Mouse (Mus musculus): Measurements from ENCODE around the gene Ptn. TPM values are rescaled to one million over a fixed set of nuclear protein-coding genes. Genes with fewer than 3 reads are reported as not detected.

Gene Ptn
- total and polyA plus RNA-seq, 2 experiments from 2014 or later = 51.3 to 141 TPM

GRCm38 (mm10) chr6:36812666-36813515 is 2.9 kb upstream of the Ptn start:
- ATAC-seq (ENCODE audit: insufficient read depth, low read depth) = no peak
- Histone ChIP-seq H3K4me1 (ENCODE audit: control insufficient read depth, insufficient read depth) (0 out of 2 replicates have a peak, but pooled peaks cover 5% of the 10 kb centered on the region), H3K27me3 (ENCODE audit: control insufficient read depth, insufficient read depth, low read length) (no peaks in the 10 kb centered on the region), H3K27ac (ENCODE audit: low read depth) (no peak overlapping the region), H3K36me3 (replicated peaks; ENCODE audit: control insufficient read depth, insufficient read depth, low read length) (no peaks in the 10 kb centered on the region), H3K4me3 (ENCODE audit: low read depth, low read length) (no peak overlapping the region), H3K4me2 (ENCODE audit: low read depth, low read length) (no peak overlapping the region), H3K9ac (replicated peaks; ENCODE audit: low read depth, low read length) (no peak overlapping the region), H3K9me3 (replicated peaks; ENCODE audit: control insufficient read depth, low read length) (peaks cover 5% of the 10 kb centered on the region; the same call in 1 of the 2 replicates)
- DNase-seq (ENCODE audit: low spot score) = no peak
- 61% methylated on average over 7 of the region's 7 CpGs for WGBS
- TF ChIP-seq EP300 (IDR thresholded peaks at IDR 0.05; ENCODE audit: low read depth) (no peak), CTCF (IDR thresholded peaks at IDR 0.05; ENCODE audit: low read depth) (no peak)

GRCm38 (mm10) chr6:36810448-36810847 is 428 bp upstream of the Ptn start:
- ATAC-seq (ENCODE audit: insufficient read depth, low read depth) (no peak), DNase-seq (ENCODE audit: low spot score) (no peak)
- Histone ChIP-seq H3K27me3 (ENCODE audit: control insufficient read depth, insufficient read depth, low read length) (no peaks in the 10 kb centered on the region), H3K4me2 (ENCODE audit: low read depth, low read length) (peak overlapping the region; percentile 85), H3K36me3 (replicated peaks; ENCODE audit: control insufficient read depth, insufficient read depth, low read length) (no peaks in the 10 kb centered on the region), H3K4me3 (ENCODE audit: low read depth, low read length) (peak overlapping the region; percentile 62), H3K27ac (ENCODE audit: low read depth) (no peak overlapping the region), H3K9ac (replicated peaks; ENCODE audit: low read depth, low read length) (no peak overlapping the region), H3K4me1 (ENCODE audit: control insufficient read depth, insufficient read depth) (0 out of 2 replicates have a peak, but pooled peaks cover 8% of the 10 kb centered on the region), H3K9me3 (replicated peaks; ENCODE audit: control insufficient read depth, low read length) (no peaks in the 10 kb centered on the region)
- no peak for TF ChIP-seq EP300 (IDR thresholded peaks at IDR 0.05; ENCODE audit: low read depth)
- TF ChIP-seq CTCF (IDR thresholded peaks at IDR 0.05; ENCODE audit: low read depth) = no peak
- WGBS = 25% methylated on average over 5 of the region's 5 CpGs

- no peaks in the 10 kb centered on the region for H3K9me3 ChIP-seq (replicated peaks; ENCODE audit: control insufficient read depth, low read length)
- peak overlapping the region; percentile 85 for H3K4me2 ChIP-seq (ENCODE audit: low read depth, low read length)
- peak overlapping the region; percentile 39; the same call in 1 of the 2 replicates for H3K27ac ChIP-seq (ENCODE audit: low read depth)
- ATAC-seq (ENCODE audit: insufficient read depth, low read depth) = no peak
- H3K4me1 ChIP-seq (ENCODE audit: control insufficient read depth, insufficient read depth) = 0 out of 2 replicates have a peak, but pooled peaks cover 8% of the 10 kb centered on the region
- H3K4me3 ChIP-seq (ENCODE audit: low read depth, low read length) = peak overlapping the region; percentile 62
- H3K27me3 ChIP-seq (ENCODE audit: control insufficient read depth, insufficient read depth, low read length) = no peaks in the 10 kb centered on the region
- WGBS = 20% methylated on average over 7 of the region's 7 CpGs
- peak overlapping the region; percentile 56 for H3K9ac ChIP-seq (replicated peaks; ENCODE audit: low read depth, low read length)
- H3K36me3 ChIP-seq (replicated peaks; ENCODE audit: control insufficient read depth, insufficient read depth, low read length) = no peaks in the 10 kb centered on the region
- TF ChIP-seq CTCF (IDR thresholded peaks at IDR 0.05; ENCODE audit: low read depth) (no peak), EP300 (IDR thresholded peaks at IDR 0.05; ENCODE audit: low read depth) (no peak)
- no peak for DNase-seq (ENCODE audit: low spot score)
These were observed 701 bp downstream of the Ptn start for GRCm38 (mm10) chr6:36809311-36809726.

GRCm38 (mm10) chr6:36808306-36809058 is 1.5 kb downstream of the Ptn start:
- WGBS = 76% methylated on average over 7 of the region's 7 CpGs
- TF ChIP-seq CTCF (IDR thresholded peaks at IDR 0.05; ENCODE audit: low read depth) (no peak), EP300 (IDR thresholded peaks at IDR 0.05; ENCODE audit: low read depth) (no peak)
- Histone ChIP-seq H3K4me1 (ENCODE audit: control insufficient read depth, insufficient read depth) (0 out of 2 replicates have a peak, but pooled peaks cover 8% of the 10 kb centered on the region), H3K36me3 (replicated peaks; ENCODE audit: control insufficient read depth, insufficient read depth, low read length) (no peaks in the 10 kb centered on the region), H3K9ac (replicated peaks; ENCODE audit: low read depth, low read length) (no peak overlapping the region), H3K27ac (ENCODE audit: low read depth) (no peak overlapping the region), H3K4me2 (ENCODE audit: low read depth, low read length) (peak overlapping the region; percentile 85), H3K4me3 (ENCODE audit: low read depth, low read length) (peak overlapping the region; percentile 62), H3K9me3 (replicated peaks; ENCODE audit: control insufficient read depth, low read length) (no peaks in the 10 kb centered on the region), H3K27me3 (ENCODE audit: control insufficient read depth, insufficient read depth, low read length) (no peaks in the 10 kb centered on the region)
- no peak for DNase-seq (ENCODE audit: low spot score)
- ATAC-seq (ENCODE audit: insufficient read depth, low read depth) = no peak

GRCm38 (mm10) chr6:36806906-36807305 is 3.1 kb downstream of the Ptn start:
- H3K4me2 ChIP-seq (ENCODE audit: low read depth, low read length) = no peak overlapping the region
- ATAC-seq (ENCODE audit: insufficient read depth, low read depth) (no peak), DNase-seq (ENCODE audit: low spot score) (no peak)
- H3K9me3 ChIP-seq (replicated peaks; ENCODE audit: control insufficient read depth, low read length) = no peaks in the 10 kb centered on the region
- H3K4me3 ChIP-seq (ENCODE audit: low read depth, low read length) = no peak overlapping the region
- no peak overlapping the region for H3K27ac ChIP-seq (ENCODE audit: low read depth)
- H3K27me3 ChIP-seq (ENCODE audit: control insufficient read depth, insufficient read depth, low read length) = no peaks in the 10 kb centered on the region
- no peak for TF ChIP-seq EP300 (IDR thresholded peaks at IDR 0.05; ENCODE audit: low read depth)
- TF ChIP-seq CTCF (IDR thresholded peaks at IDR 0.05; ENCODE audit: low read depth) = no peak
- WGBS = 45% methylated on average over 6 of the region's 6 CpGs
- H3K36me3 ChIP-seq (replicated peaks; ENCODE audit: control insufficient read depth, insufficient read depth, low read length) = no peaks in the 10 kb centered on the region
- no peak overlapping the region for H3K9ac ChIP-seq (replicated peaks; ENCODE audit: low read depth, low read length)
- 0 out of 2 replicates have a peak, but pooled peaks cover 8% of the 10 kb centered on the region for H3K4me1 ChIP-seq (ENCODE audit: control insufficient read depth, insufficient read depth)
